Mouse (Mus musculus): Measurements from ENCODE around the gene Slc25a31. TPM values are rescaled to one million over a fixed set of nuclear protein-coding genes. Genes with fewer than 3 reads are reported as not detected.
A peak's percentile ranks its signal among the peaks of the same experiment; 100 is the strongest.

Slc25a31 gene
- polyA plus RNA-seq, 1 experiment from 2014 or later = 0.09 TPM

DNA sequence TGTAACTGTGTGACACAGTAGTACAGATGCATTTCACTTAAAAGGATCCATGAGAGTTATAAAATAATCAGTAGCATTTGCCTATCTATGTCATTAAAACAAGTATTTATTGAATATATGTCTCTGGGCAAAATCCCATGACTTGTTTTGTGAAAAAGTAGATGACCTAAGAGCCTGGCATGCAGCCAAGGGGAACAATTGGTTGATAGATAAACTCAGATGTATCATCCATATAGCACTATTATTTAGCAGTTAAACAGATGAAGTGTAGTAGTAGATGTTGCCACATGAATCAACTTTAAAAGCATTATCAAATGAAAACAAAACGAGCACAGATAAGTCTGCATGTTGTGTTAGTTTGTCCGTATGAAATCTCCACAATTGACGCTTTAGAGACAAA, 10.4 kb downstream of the Slc25a31 start:
- H3K36me3 ChIP-seq = no peaks in the 10 kb centered on the region
- no peak overlapping the region for H3K4me2 ChIP-seq (replicated peaks)
- no peak overlapping the region for H3K27ac ChIP-seq (replicated peaks)
- H3K4me1 ChIP-seq = no peaks in the 10 kb centered on the region
- ATAC-seq (ENCODE audit: insufficient number of reproducible peaks, low FRiP score, low TSS enrichment, low read depth) = no peak
- no peaks in the 10 kb centered on the region for H3K27me3 ChIP-seq
- H3K4me3 ChIP-seq (replicated peaks) = no peak overlapping the region
- no peak overlapping the region for H3K9ac ChIP-seq
- H3K9me3 ChIP-seq (replicated peaks) = no peaks in the 10 kb centered on the region
- whole genome bisulfite sequencing = 78% methylated on average over 3 of the region's 3 CpGs

DNA sequence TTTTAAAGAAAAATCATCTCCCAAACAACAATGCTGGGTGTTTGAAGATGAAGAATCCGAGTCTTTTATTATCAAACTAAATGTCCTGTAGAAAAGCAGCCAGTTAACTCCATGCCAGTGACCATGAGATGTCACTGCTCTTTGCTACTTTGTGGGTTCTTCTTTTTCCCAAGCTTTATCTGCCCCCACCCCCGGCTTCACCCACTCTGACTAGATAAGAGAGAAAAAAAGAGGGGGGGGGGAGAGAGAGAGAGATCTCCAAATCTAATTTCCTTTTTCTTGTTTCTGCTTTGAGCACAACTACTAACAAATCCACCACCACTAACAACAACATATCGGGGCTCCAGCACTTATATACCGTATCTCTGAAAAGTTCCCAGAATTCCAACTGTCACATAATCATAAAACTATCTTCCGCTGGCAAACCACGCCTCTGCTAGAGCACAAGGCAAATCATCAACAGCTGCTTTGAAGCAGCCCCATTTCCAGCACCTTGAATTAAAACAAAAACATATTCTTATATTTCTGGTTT, 29.8 kb downstream of the Slc25a31 start:
- Histone ChIP-seq H3K4me3 (replicated peaks) (no peak overlapping the region), H3K9ac (no peak overlapping the region), H3K36me3 (no peaks in the 10 kb centered on the region), H3K4me2 (replicated peaks) (no peak overlapping the region), H3K27ac (replicated peaks) (no peak overlapping the region), H3K9me3 (replicated peaks) (no peaks in the 10 kb centered on the region), H3K4me1 (no peaks in the 10 kb centered on the region), H3K27me3 (no peaks in the 10 kb centered on the region)
- WGBS = 76% methylated on average over 6 of the region's 6 CpGs
- ATAC-seq (ENCODE audit: insufficient number of reproducible peaks, low FRiP score, low TSS enrichment, low read depth) = no peak

DNA sequence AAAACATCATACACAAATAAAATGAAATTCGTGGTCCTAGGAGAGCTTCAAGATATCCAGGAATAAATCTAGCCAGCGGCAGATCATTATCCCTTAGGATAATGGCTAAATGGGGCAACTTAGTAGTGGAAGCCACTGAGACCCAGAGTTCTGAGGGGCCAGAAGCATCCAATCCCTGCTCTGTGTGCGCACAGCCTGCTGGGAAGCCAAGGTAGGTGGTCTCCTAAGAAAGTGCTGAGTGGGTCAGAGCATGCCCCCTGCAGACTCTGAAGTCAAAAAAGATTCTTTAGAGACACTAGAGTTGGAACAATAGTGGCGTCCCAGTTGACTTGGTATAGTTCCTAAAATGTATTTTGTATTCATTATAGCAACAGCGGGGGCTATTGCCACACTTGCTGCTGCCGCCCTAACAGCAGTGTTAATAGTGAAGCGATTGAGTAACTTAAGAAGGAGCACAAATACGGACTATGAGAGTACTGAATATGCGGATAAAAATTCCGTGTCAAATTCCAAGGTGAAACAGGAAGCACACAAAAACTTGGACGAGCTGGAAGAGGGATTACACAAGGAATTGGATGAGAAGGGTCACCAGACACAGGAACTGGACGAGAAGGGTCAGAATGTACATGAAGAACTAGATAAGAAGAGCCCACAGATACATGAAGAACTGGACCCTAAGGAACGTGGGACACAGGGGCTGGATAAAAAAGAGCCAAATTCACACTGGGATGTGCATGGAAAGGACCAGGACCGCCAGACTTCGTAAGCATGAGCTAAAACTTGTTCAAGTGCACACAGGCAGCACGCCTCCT, 35.6 kb downstream of the Slc25a31 start, which contains the start of gene Hspa4l:
TSS of gene Hspa4l (plus strand) at position 472 of the 812 bp plus-strand sequence.
- Histone ChIP-seq H3K4me1 (peaks cover 13% of the 10 kb centered on the region), H3K27me3 (peaks cover 4% of the 10 kb centered on the region; the same call in 1 of the 2 replicates), H3K9ac (peak within 1 kb of the TSS; percentile 47), H3K4me3 (replicated peaks) (peak within 1 kb of the TSS; percentile 68), H3K27ac (replicated peaks) (peak within 1 kb of the TSS; percentile 60; the same call in 1 of the 2 replicates), H3K4me2 (replicated peaks) (peak within 1 kb of the TSS; percentile 98), H3K9me3 (replicated peaks) (no peaks in the 10 kb centered on the region), H3K36me3 (no peaks in the 10 kb centered on the region)
- WGBS = 19% methylated on average over 16 of the region's 16 CpGs
- ATAC-seq (ENCODE audit: insufficient number of reproducible peaks, low FRiP score, low TSS enrichment, low read depth) = no peak

DNA sequence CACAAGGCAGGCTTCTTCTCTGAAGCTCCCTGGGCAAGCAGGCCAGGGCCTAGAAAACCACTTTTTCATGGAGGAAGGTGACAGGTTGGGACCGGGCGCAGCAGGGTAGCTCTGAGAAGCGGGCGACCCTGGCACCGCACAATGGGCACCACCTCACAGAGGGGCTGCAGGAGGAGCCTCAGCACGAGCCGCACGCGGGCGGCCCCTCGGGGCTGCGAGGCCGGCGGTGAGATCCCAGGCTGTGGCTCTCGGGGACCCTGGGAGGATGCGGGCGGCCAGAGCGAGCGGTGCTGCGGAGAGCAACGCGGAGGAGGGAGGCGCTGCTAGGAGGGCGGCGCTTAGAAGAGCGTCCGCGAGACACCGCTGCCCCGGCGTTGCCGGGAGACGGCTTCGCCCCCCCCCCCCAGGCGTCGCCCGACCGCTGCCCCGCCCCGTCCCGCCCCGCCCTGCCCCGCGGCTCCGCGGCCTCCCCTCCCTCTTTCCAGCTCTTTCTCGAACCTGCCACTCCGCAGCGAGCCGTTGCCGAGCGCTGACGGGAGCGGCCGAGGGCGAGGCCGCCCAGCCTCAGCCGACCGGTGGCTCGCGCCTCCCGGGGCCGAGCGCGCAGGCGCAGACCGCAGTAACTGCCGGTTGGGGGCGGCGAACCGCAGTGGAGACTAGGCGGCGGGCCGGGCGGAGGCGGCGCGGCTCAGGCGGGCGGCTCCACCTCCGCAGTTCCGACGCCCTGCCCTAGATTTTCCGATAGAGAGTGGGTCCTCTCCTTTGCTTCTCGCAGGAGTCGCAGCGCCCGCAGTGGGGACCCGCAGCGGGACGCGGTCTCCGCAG, 36.4 kb downstream of the Slc25a31 start:
- H3K27ac ChIP-seq (replicated peaks) = peak overlapping the region; percentile 60
- H3K27me3 ChIP-seq = peaks cover 4% of the 10 kb centered on the region; the same call in 1 of the 2 replicates
- WGBS = under 1% methylated on average over 78 of the region's 93 CpGs
- H3K9ac ChIP-seq = peak overlapping the region; percentile 47
- no peaks in the 10 kb centered on the region for H3K9me3 ChIP-seq (replicated peaks)
- H3K4me1 ChIP-seq = peaks cover 13% of the 10 kb centered on the region
- peak overlapping the region; percentile 68 for H3K4me3 ChIP-seq (replicated peaks)
- peak overlapping the region; percentile 98 for H3K4me2 ChIP-seq (replicated peaks)
- no peaks in the 10 kb centered on the region for H3K36me3 ChIP-seq
- ATAC-seq (ENCODE audit: insufficient number of reproducible peaks, low FRiP score, low TSS enrichment, low read depth) = peak; percentile 96

DNA sequence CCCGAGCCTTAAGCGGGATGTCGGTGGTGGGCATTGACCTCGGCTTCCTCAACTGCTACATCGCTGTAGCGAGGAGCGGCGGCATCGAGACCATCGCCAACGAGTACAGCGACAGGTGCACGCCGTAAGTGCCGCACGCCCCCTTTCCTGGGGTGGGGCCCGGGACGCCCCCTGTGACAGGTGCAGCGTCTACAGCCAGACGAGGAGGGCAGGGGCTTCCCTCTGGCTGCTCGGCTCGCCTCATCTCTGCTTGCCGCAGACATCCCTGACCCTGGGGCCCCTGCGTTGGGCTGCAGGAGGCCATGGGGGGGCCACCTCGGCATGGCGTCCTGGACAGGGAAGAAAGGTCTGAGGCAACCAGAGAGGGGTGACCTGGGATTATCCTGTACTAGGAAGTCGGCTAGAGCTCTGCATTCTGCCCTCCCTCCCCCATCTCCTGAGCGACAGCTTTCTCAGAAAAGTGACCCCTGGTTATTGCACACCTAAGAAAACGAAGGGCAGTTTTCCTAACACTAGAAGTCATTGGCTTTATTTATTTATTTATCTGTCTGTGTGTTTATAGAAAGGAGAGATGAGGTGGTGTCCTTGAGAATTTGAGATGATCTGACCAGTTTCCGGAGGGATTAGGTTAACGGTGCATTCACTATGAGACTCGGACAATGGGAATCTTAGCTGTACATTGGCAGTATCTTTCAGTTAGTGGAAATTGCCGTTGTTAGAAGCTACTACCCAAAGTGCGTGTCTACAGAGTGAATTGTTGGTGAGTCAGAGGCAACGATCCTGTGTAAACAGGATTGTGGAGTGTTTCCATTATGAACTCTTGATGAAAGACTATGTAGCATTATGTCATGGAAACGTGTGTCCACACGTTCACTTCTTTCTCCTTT, 37.2 kb downstream of the Slc25a31 start:
- Histone ChIP-seq H3K4me3 (replicated peaks) (peak overlapping the region; percentile 68), H3K27me3 (peaks cover 4% of the 10 kb centered on the region; the same call in 1 of the 2 replicates), H3K36me3 (no peaks in the 10 kb centered on the region), H3K27ac (replicated peaks) (peak overlapping the region; percentile 60), H3K4me1 (peaks cover 13% of the 10 kb centered on the region), H3K9me3 (replicated peaks) (no peaks in the 10 kb centered on the region), H3K9ac (peak overlapping the region; percentile 47), H3K4me2 (replicated peaks) (peak overlapping the region; percentile 98)
- ATAC-seq (ENCODE audit: insufficient number of reproducible peaks, low FRiP score, low TSS enrichment, low read depth) = peak; percentile 30
- 4% methylated on average over 37 of the region's 37 CpGs for WGBS

DNA sequence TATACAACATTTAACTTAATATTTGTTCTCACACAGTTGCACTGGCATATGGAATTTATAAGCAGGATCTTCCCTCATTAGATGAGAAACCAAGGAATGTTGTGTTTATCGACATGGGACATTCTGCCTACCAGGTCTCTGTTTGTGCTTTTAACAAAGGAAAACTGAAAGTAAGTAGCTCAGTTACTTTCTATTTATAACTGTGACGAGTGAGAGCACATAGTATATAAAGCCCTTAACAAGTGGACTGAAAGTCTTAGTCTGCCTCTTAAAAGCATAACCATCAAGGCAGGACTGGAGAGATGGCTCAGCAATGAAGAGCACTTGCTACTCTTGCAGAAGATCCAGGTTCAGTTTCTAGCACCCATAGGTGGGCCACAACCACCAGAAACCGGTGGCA, 52.1 kb downstream of the Slc25a31 start:
- no peak for ATAC-seq (ENCODE audit: insufficient number of reproducible peaks, low FRiP score, low TSS enrichment, low read depth)
- Histone ChIP-seq H3K9ac (no peak overlapping the region), H3K27me3 (no peaks in the 10 kb centered on the region), H3K4me2 (replicated peaks) (no peak overlapping the region), H3K4me1 (no peaks in the 10 kb centered on the region), H3K27ac (replicated peaks) (no peak overlapping the region), H3K36me3 (no peaks in the 10 kb centered on the region), H3K4me3 (replicated peaks) (no peak overlapping the region), H3K9me3 (replicated peaks) (no peaks in the 10 kb centered on the region)
- WGBS = 73% methylated on average over 3 of the region's 3 CpGs

GRCm38 (mm10) chr3:40761312-40761711, 52.7 kb downstream of the Slc25a31 start:
- no peaks in the 10 kb centered on the region for H3K4me1 ChIP-seq
- no peaks in the 10 kb centered on the region for H3K36me3 ChIP-seq
- no peak for ATAC-seq (ENCODE audit: insufficient number of reproducible peaks, low FRiP score, low TSS enrichment, low read depth)
- no peak overlapping the region for H3K4me2 ChIP-seq (replicated peaks)
- no peaks in the 10 kb centered on the region for H3K9me3 ChIP-seq (replicated peaks)
- H3K27ac ChIP-seq (replicated peaks) = no peak overlapping the region
- no peaks in the 10 kb centered on the region for H3K27me3 ChIP-seq
- H3K9ac ChIP-seq = no peak overlapping the region
- 78% methylated on average over 2 of the region's 2 CpGs for WGBS
- no peak overlapping the region for H3K4me3 ChIP-seq (replicated peaks)

Other genes with a start within 250 kb of the Slc25a31 start
- gene Intu, start 177.6 kb upstream of the Slc25a31 start, polyA plus RNA-seq (2015; fragmentation: Nextera tagmentation; extraction: Ambion mirVana) = 2.3 and 3.1 TPM in 2 replicates
- 20.8 and 26.9 TPM in 2 replicates for gene Hspa4l, start 35.6 kb downstream of the Slc25a31 start, polyA plus RNA-seq (2015; fragmentation: Nextera tagmentation; extraction: Ambion mirVana)
- 46.8 and 52.8 TPM in 2 replicates for gene Plk4, start 91.2 kb downstream of the Slc25a31 start, polyA plus RNA-seq (2015; fragmentation: Nextera tagmentation; extraction: Ambion mirVana)
- 10.0 and 10.2 TPM in 2 replicates for gene Mfsd8, start 138.0 kb downstream of the Slc25a31 start, polyA plus RNA-seq (2015; fragmentation: Nextera tagmentation; extraction: Ambion mirVana)
- gene Abhd18, start 138.1 kb downstream of the Slc25a31 start, polyA plus RNA-seq (2015; fragmentation: Nextera tagmentation; extraction: Ambion mirVana) = 9.1 and 10.3 TPM in 2 replicates
- 0.18 and 0.21 TPM in 2 replicates for gene 1700034I23Rik, start 193.7 kb downstream of the Slc25a31 start, polyA plus RNA-seq (2015; fragmentation: Nextera tagmentation; extraction: Ambion mirVana)
- 2.2 and 2.7 TPM in 2 replicates for gene Larp1b, start 241.0 kb downstream of the Slc25a31 start, polyA plus RNA-seq (2015; fragmentation: Nextera tagmentation; extraction: Ambion mirVana)

All from embryonic facial prominence, embryonic 15.5 days (tissue).